Mouse (Mus musculus): ENCODE data around the gene Ptpn5.

GRCm38 (mm10) chr7:47093935-47094334 is 39.5 kb downstream of the Ptpn5 start:
- TF ChIP-seq CTCF (IDR thresholded peaks at IDR 0.05; ENCODE audit: low read depth, low read length) (no peak), POLR2A (IDR thresholded peaks at IDR 0.05; ENCODE audit: extremely low read depth, insufficient read depth, low read length) (no peak)
